Mouse (Mus musculus) gastrocnemius, postnatal 14 days (tissue): ENCODE data around the gene Ccdc160. TPM values are rescaled to one million over a fixed set of nuclear protein-coding genes. Genes with fewer than 3 reads are reported as not detected.

Experiments
- DNase-seq: peaks from one replicate; pipeline ENCODE4 v3.0.0; 2021; ENCODE audit warnings: mixed read lengths
- intact Hi-C: fragments of 180-260 bp; cut with DNase I; formaldehyde crosslinking; loops from one replicate; pipeline ENCODE4 v1.15.1; 2025; ENCODE audit warnings: low total_unique reads
- microRNA-seq, 2 experiments: library from miRNA; unstranded; fragments of <30 nt; microRNA quantifications; one replicate each; pipeline ENCODE4 v1.2.0; 2021
- total RNA-seq, 2 experiments: library from RNA; stranded (reverse); gene quantifications; 2 replicates each; pipeline ENCODE4 v1.2.3; 2021

The Ccdc160 gene
- total RNA-seq, 2 experiments from 2014 or later = 0.23 to 0.24 TPM

DNA sequence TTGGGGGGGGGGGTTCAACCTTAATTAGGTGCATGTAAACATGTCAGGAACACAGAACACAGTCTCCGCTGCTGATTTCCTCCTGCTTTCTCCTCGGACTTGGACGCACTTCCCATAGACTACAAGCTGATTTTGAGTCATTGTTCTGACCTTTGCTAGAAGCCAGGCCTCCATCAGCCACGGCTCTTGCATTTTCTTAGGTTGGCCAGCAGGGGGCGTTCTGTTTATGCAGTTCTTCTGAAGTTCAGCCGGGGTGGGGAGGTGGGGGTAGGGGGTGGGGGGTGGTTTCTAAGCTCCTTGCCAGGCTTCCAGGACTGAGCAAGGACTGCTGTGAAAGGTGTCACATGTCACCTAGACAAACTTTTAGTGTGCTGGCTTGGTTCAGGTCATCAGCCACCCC, 8.6 kb downstream of the Ccdc160 start:
- DNase-seq = no peak

DNA sequence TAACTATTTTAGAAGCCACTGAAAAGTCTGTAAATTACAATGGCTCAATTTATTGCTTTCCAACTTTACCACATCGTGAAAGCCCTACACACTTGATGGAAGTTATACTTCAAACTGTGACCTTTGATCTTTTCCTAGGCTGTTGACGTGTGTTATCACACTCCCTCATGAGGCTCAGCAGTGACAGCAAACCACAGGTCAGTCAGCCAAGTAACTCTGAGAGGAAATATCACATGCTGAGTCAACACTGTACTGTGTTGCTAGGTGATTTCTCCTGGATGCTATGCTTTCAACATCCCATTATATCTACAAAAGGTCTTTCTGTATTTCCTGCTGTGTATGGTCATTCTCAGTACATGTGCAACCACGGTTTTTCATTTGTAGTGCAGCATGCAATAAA, 28.3 kb downstream of the Ccdc160 start:
- DNase-seq = no peak
- intact Hi-C loops = no loop called here

More for the DNA sequence above, 8.6 kb downstream of the Ccdc160 start:
- intact Hi-C loops = no loop called here

Small RNA genes lying within 50 kb of the gene (microRNA-seq; reads per million reads assigned to microRNA genes)
- gene Mir106a (11.0 to 18.2 reads per million in 2 experiments), gene Mir18b (1.0 to 1.3 reads per million in 2 experiments), gene Mir19b-2 (0 reads per million in 2 experiments), gene Mir20b (8.0 to 15.9 reads per million in 2 experiments), gene Mir363 (2.5 to 18.2 reads per million in 2 experiments), gene Mir92-2 (15.0 to 32.8 reads per million in 2 experiments)

Other genes starting within 250 kb of the Ccdc160 start
- gene Gpc3, start 177.2 kb upstream of the Ccdc160 start, total RNA-seq = 10 to 100 TPM; 35.7 to 50.9 TPM
- 1 to 10 TPM; 2.7 to 4.1 TPM for gene Phf6, start 121.1 kb downstream of the Ccdc160 start, total RNA-seq
- 10 to 100 TPM; 28.2 to 32.2 TPM for gene Hprt, start 196.9 kb downstream of the Ccdc160 start, total RNA-seq